Mouse (Mus musculus): ENCODE results near the gene Tmcc3. TPM values are rescaled to one million over a fixed set of nuclear protein-coding genes. Genes with fewer than 3 reads are reported as not detected.

Tmcc3 gene
- total RNA-seq, 2 experiments from 2014 or later = 16.3 to 21.6 TPM

GRCm38 (mm10) chr10:94391049-94391448 lies 79.3 kb downstream of the Tmcc3 start:
- Histone ChIP-seq H3K27ac (no peak overlapping the region), H3K4me3 (no peak overlapping the region)
- no peak for TF ChIP-seq CTCF (IDR thresholded peaks at IDR 0.05)
- DNase-seq = no peak
- intact Hi-C loops (cut with DNase I) = no loop called here

DNA sequence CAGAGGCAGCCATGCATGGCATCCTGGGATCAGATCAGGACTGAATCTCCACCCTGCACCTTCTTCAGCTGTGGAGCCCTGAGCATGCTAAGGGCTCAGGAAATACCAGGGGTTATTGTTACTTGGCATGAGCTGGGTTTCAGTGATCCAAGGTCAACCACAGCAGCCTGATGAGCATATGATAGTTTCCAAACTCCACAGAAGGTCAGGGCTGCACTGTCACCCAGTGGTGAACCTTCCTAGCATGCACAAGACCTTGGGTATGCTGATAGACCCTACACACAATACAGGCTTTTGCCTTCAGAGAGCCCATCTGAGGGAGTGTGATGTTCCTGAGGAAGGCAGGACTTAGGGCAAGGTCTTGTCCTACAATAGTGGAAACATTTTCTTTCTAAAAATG lies 82.5 kb downstream of the Tmcc3 start:
- DNase-seq = no peak
- no peak for TF ChIP-seq CTCF (IDR thresholded peaks at IDR 0.05)
- intact Hi-C loops (cut with DNase I) = no loop called here
- Histone ChIP-seq H3K27ac (no peak overlapping the region), H3K4me3 (no peak overlapping the region)

- Histone ChIP-seq H3K4me3 (peak overlapping the region; percentile 52), H3K27ac (peak overlapping the region; percentile 51; the same call in 1 of the 2 replicates)
- DNase-seq = peak; percentile 73
- no peak for TF ChIP-seq CTCF (IDR thresholded peaks at IDR 0.05)
- intact Hi-C loops (cut with DNase I) = no loop called here
Observed at GRCm38 (mm10) chr10:94397833-94398596, 86.3 kb downstream of the Tmcc3 start.

DNA sequence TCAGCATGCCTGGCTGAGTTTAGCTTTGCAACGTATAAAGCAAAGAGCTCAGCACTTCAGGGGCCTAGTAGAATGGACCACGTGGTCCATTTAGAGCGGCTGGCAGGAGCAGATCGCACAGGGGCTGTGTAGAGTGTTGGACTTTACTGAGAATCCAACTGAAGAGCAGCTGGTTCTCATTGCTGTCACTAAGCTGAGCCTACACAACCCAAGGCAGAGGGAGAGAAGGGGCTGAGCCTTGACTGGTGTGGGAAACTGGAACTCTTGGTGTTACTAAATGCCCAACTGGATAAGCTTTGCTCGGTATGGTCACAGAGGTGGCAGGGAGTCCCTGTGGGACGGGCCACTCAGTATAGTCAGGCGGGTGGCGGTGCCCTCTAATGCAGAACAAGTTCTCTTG lies 89.1 kb downstream of the Tmcc3 start:
- no peak for DNase-seq
- TF ChIP-seq CTCF (IDR thresholded peaks at IDR 0.05) = no peak
- no peak overlapping the region for H3K27ac ChIP-seq
- intact Hi-C loops (cut with DNase I) = loop anchor here (10.0 kb wide), 1 partner anchor 554 kb away; no protein-coding TSS in a partner anchor
- H3K4me3 ChIP-seq = no peak overlapping the region

DNA sequence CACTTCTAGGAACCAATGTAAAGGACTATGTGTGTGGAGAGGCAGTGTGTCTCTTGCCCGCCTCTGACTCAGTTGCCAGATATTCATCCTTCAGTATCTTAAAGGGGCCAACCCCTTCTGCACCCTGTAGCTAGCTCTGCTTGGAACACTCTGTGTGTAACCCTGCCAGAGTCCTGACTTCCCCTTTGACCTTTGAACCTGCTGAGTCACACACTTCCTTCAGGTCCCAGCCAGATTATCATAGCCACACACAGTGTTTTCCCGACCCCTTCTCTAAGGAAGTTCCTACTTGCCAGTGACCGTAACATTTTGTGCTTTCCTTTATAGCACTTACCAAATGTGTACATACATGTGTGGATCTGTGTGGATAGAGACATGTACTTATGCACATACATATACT lies 93.7 kb downstream of the Tmcc3 start:
- no peak for TF ChIP-seq CTCF (IDR thresholded peaks at IDR 0.05)
- Histone ChIP-seq H3K27ac (no peak overlapping the region), H3K4me3 (no peak overlapping the region)
- intact Hi-C loops (cut with DNase I) = loop anchor here (10.0 kb wide), 1 partner anchor 549 kb away; no protein-coding TSS in a partner anchor
- no peak for DNase-seq

- intact Hi-C loops (cut with DNase I) = loop anchor here (10.0 kb wide), 1 partner anchor 548 kb away; no protein-coding TSS in a partner anchor
- no peak for DNase-seq
- H3K27ac ChIP-seq = peak overlapping the region; percentile 36; the same call in 1 of the 2 replicates
- no peak overlapping the region for H3K4me3 ChIP-seq
- no peak for TF ChIP-seq CTCF (IDR thresholded peaks at IDR 0.05)
Observed at GRCm38 (mm10) chr10:94406821-94407220, 95.1 kb downstream of the Tmcc3 start.

- peak overlapping the region; percentile 67 for H3K4me3 ChIP-seq
- peak; percentile 78 for DNase-seq
- intact Hi-C loops (cut with DNase I) = loop anchor here (1.0 to 10.0 kb wide), 3 partner anchors 106 to 546 kb away; no protein-coding TSS in a partner anchor
- TF ChIP-seq CTCF (IDR thresholded peaks at IDR 0.05) = peak; percentile 95
- H3K27ac ChIP-seq = peak overlapping the region; percentile 80
Observed at GRCm38 (mm10) chr10:94408356-94409146, 96.8 kb downstream of the Tmcc3 start.

DNA sequence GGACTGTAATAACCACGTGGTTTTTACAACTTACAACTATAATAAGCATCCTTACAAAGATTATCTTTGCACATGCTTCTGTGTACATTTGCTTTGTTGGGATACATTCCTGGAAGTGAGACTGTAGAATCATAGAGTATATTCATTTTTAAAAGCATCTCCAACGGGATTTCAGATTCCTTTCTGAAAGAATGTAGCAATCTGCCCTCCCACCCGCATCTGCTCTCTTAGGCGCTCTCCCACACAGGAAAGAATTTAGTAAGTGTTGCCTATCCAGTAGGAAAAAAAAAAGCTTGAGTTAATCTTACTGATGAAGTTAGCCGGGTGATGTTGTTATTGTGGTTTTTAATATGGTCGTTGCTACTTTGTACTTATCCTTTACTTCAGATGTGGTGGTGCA lies 97.9 kb downstream of the Tmcc3 start:
- H3K27ac ChIP-seq = peak overlapping the region; percentile 80; the same call in 1 of the 2 replicates
- no peak for TF ChIP-seq CTCF (IDR thresholded peaks at IDR 0.05)
- no peak overlapping the region for H3K4me3 ChIP-seq
- DNase-seq = no peak
- intact Hi-C loops (cut with DNase I) = loop anchor here (1.0 to 10.0 kb wide), 4 partner anchors 53 to 545 kb away; no protein-coding TSS in a partner anchor

DNA sequence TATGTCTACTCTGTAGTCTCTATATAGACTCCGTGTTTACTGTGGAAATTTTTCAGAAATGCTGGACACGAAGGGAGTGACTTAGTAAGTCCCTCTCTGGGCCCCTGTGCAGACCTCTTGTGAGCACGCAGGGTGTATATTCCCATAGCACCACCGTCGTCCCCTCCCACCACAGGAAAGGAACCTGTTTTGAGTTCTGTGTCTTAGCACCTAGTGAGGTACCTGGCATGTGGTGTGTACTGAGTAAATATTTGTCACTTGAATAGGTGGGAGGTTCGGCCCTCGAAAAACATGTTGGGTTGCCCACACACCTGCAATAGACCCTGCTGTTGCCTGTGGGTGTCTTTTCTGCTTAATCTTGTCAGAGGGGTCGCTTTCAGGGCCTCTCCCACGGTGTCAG lies 99.8 kb downstream of the Tmcc3 start:
- no peak for TF ChIP-seq CTCF (IDR thresholded peaks at IDR 0.05)
- intact Hi-C loops (cut with DNase I) = loop anchor here (5.0 kb wide), 1 partner anchor 51 kb away; no protein-coding TSS in a partner anchor
- Histone ChIP-seq H3K4me3 (no peak overlapping the region), H3K27ac (no peak overlapping the region)
- DNase-seq = no peak

GRCm38 (mm10) chr10:94413770-94414651 lies 102.3 kb downstream of the Tmcc3 start:
- H3K4me3 ChIP-seq = no peak overlapping the region
- DNase-seq = peak; percentile 40
- intact Hi-C loops (cut with DNase I) = loop anchor here (5.0 kb wide), 1 partner anchor 48 kb away; no protein-coding TSS in a partner anchor
- peak overlapping the region; percentile 74 for H3K27ac ChIP-seq
- no peak for TF ChIP-seq CTCF (IDR thresholded peaks at IDR 0.05)

DNA sequence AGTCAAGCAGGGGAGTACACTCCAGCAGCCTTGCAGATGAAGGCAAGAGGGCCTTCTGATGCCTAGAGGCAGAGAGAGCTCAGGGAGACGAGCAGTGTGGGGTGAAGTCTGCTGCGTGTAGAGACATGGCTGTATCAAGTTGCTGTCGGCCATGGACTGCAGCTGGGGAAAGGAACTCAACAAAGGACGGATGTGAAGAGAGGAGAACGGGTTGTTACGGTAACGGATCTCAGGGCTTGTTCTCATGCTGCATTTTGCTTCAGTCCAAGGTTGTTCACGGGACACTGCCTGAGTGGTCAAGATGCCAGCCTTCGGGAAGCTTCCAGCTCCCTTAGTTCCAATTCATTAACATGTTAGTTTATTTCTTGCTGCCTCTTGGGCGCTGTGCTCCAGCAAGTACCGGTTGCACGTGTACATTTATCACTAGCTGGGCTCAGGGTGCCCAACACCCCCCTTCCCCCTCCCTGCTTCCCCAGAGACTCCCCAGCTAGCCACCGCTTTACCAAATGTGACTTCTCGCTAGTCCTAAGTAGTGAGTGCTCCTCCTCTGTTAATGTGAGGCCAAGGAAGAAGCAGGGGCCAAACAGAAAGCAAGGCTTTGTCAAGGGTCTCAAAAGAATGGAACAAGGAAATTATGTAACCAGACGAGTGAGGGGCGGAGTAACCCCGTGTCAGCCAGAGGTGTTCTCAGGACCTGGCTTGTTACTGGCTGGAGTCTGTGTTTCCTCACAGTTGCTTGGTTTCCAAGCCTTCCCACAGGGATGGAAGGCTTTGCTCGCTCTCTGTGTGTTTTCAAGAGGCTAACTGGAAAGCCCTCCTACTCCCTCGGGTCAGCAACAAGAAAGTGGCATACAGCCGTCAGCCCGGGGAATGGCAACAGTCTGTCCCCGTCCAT lies 104.4 kb downstream of the Tmcc3 start:
- no peak for DNase-seq
- no peak for TF ChIP-seq CTCF (IDR thresholded peaks at IDR 0.05)
- H3K27ac ChIP-seq = peak overlapping the region; percentile 54
- H3K4me3 ChIP-seq = peak overlapping the region; percentile 51
- intact Hi-C loops (cut with DNase I) = no loop called here
